Mouse (Mus musculus) bone marrow, adult 2 months (tissue): ENCODE measurements around the gene Hist2h3b.

Source experiments
- CTCF ChIP-seq: fragments of 200-500 bp; IDR thresholded peaks from 2 replicates; pipeline ENCODE4 v1.5.1; 2011; ENCODE audit warnings: low read length, control low read depth; ENCODE audit not compliant: control insufficient read depth, insufficient read depth
- POLR2A ChIP-seq: fragments of 200-500 bp; IDR thresholded peaks from 2 replicates; pipeline ENCODE4 v1.6.1; 2011; ENCODE audit warnings: low read depth, mild to moderate bottlenecking, control low read depth, low read length, borderline replicate concordance; ENCODE audit not compliant: control insufficient read depth

DNA sequence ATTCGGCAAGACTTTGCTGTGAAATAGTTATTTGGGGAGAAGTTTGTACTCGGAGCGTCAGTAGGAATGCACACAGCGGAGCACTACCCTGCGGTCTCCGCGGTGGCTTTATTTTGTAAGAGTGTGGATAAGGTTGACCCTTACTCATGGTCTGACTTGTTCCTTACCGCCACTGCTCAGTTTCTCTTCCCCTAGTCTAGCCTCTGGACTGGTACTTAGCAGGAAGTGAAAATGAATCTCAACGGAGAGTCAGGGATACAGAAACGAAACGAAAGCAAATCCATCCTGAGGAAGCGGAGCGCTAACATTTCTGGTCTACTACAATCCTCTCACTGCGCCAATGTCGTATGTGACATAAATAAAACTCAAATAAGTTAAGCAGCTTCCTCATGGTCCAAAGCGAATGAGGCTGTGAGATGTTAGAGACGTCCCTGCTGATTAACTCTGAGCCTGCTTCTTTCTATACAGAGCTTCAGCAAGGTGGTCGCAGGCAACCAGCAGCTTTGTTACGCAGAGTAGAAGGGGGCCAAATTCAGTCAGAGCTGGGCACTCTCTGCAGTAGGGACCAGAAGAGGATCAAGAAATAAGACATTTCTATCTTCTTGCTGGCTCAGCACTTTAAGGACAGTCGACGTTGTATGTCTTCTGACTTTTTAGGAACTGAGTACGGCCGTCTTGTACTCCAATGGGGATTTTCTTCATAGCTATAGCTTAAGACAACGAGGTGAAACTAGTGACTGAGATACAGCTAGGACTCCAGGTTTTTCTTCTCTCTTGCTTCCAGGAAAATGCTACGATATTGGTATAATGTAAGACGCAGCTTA is 32.5 kb downstream of the Hist2h3b start:
- TF ChIP-seq CTCF (no peak), POLR2A (no peak)
